Mouse (Mus musculus) forelimb bud, embryonic 11.5 days (tissue): ENCODE measurements around the gene Ptk7.
"Not testable (repeated sequence)": the region's sequence is repeated elsewhere in the genome, so short reads cannot be mapped to it uniquely, and the experiment has no call there.

Source experiments
- DNase-seq: peaks from one replicate; pipeline ENCODE4 v3.0.0-alpha.2; 2012; ENCODE audit warnings: low read depth, low spot score

Ptk7 gene

DNA sequence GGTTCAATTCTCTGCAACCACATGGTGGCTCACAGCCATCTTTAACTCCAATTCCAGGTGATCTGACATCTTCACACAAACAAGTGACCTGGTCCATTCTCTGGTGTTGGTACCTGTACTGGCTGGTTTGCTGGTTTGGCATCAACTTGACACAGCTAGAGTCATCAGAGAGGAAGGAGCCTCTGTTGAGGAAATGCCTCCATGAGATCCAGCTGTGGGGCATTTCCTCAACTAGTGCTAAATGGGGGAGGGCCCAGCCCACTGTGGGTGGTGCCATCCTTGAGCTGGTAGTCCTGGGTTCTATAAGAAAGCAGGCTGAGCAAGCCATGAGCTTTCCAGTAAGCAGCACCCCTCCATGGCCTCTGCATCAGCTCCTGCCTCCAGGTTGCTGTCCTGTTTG is 72.0 kb downstream of the Ptk7 start:
- DNase-seq, result not testable (repeated sequence)

DNA sequence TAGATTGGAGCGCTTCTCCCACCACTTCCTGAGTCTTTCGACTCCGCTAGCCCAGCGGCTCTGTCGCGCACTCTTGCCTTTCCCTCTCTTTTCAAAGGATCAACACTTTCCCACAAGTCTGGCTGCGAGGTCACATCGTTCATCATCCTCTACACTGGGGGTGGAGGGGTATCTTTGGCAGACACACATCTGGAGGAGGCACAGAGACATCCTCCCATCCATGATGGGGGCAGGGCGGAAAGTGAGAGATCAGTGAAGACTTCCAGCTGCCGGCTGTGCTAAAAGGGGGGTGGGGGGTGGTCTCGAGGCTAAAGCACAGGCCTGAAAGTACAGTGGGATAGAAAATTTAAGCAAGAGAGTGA is 72.7 kb downstream of the Ptk7 start:
- no peak for DNase-seq

DNA sequence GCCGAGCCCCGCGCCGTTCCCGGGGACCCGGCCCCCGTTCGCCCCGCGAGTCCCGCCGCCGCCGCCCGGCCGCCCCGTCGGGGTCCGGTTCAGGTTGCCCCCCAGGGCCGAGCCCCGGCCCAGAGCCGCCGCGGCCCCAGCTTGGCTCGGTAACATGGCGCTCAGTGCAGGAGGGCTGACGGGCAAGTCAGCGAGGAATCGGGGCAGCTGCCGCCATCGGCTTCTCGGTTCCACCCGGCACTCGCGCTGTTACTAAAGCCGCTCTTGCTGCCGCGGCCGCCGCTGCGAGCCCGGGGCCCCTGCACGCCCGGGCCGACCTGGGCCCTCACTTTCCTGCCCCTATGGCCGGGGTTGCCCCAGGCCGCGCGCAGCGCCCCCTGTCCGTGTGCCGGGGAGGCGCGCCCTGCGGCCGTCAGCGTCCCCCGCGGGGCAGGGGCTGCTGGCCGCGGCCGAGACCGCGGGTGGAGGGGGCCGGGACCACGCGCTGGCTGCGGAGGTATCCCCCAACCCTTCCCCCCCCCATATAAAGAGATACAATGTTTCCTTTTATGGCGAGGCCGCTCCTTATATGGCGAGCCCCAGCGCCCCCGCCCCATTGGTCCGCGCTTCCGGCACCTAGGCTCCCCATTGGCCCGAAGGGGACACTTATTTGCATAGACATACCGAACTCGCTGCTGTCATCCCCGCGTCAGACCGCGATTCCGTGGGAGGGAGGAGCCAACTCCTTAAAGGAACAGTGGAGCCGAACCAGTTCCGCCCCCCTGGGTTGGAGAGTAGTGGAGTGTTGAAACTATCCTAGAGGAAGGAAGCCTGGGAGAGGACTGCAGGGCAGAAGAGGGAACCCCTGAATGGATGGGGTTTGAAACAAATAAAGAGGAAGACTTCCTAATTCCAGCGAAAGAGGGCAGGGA is 73.4 kb downstream of the Ptk7 start, which contains the start of gene Srf:
Srf (minus strand) TSS at position 503 of the 911 bp plus-strand sequence.
- peak; percentile 97 for DNase-seq

DNA sequence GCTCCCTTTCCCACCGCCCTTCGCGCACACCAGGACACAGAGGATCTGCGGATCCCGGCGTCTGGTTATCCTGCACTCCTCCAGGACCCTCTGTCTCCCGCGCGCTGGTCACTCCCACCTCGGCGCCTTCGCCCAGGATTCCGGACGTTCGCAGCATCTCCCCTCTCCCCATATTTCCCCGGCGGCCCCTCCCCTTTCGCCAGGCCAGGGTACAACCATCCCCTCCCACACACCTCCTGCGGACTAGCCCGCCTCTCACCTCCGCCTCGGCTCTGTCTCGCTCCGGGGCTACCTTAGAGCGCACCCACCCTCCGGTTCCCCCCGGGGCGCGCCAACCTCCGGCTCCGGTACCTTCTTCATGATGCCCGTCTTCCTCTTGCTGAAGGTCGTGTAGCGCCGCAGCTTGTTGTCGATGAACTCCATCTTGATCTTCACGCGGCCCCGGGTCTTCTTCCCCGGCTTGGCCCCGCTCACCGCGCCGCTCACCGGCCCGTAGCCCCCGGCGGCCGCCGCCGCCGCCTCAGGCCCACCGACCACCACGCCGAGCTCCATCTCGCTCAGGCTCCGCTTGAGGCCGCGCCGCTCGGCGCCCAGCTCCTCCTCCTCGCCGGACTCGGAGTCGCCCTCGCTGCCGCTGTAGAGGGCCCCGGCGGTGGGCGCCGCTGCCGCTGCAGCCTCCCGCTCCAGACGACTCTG is 74.2 kb downstream of the Ptk7 start:
- DNase-seq, result no peak

DNA sequence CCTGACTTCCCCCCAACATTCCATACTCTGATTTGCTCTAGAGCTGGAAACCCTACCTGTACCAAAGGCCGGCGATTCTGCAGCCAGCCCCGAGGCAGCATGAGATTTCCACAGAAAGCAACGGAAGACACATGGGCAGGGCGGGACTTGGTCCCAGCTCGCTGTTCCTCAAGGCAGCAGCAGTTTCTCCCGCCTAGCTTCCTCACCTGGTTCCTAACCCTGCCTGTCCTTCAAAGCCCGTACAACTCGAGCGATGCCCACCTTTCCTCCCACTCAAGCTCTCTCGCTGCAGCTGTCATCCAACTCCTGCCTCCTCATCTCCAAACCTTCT is 74.7 kb downstream of the Ptk7 start:
- DNase-seq, result no peak

DNA sequence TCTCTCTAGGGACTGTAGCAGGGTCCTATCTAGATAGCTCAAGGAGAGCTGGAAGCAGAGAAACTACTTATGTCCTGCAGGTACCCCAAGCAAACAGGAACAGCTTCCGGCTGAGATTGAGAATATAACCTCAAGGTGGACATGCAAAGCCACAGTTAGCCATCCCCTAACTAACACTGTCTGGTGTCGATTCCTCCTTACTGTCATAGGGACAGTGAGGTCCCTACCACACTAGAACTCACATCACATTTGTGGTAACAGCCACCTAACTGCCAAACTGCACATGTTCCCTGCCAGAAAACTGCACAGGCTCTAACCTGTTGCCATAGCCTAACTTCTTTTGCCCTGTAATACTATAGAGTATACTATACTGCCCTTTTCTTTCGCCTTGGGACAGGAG is 75.4 kb downstream of the Ptk7 start:
- DNase-seq, result no peak

DNA sequence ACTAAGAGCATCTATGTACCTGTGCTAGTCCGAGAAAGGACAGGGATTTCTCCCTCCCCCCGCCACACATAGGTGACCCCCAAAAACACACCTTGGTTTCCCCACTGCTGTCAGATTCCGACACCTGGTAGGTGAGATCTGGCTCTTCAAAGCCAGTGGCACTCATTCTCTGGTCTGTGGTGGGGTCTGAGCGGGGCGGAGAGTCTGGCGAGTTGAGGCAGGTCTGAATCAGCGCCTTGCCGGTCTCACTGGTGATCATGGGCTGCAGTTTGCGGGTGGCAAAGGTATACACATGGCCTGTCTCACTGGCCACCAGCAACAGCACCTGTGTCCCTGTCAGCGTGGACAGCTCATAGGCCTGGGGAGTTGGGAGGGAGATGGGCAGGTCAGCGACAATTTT is 75.8 kb downstream of the Ptk7 start:
- no peak for DNase-seq

DNA sequence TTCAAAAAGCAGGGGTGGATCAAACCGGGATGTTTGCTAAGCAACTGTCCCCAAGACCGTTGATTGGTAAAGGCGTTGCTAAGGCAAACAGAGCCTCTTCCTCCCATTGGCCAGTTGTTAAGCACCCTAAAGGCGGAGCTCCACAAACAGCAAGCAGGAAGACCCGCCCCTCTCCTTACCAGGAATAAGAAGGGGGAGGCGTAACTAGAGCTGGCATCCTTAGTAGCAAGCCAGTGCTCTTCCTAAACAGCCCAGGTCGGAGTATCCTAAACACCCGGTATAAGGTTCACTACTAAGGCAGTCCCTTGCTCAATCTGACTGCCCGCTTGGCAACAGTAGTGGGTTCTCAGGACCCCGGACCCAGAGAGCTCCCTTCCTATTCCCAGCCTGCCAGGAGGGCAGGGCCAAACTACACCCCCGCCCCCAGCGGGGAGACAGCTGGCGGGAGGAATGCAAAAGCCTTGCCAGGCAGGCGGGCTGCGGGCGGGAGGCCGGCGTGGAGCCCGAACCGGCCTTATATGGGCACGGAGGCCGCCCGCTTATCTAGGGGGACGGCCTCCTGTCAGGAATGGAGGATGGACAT is 76.4 kb downstream of the Ptk7 start:
- DNase-seq, result peak; percentile 95

DNA sequence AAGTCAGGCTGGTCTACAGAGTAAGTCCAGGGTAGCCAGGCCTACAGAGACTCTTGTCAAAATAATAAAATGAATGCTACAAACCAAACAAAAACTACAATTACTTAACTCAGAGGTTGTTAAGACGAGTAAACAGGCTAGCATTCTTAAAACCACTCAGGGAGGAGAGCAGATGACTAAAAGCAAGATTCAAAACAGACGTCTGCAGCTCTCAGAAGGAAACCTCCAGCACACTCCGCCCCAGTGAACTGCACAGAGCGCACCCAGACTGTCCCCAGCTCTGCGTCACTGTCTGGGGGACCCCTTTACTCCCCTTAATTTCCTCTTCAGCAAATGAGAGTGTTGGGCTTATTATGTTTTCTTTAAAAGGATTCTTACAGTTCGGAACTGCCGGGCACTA is 77.2 kb downstream of the Ptk7 start:
- no peak for DNase-seq

DNA sequence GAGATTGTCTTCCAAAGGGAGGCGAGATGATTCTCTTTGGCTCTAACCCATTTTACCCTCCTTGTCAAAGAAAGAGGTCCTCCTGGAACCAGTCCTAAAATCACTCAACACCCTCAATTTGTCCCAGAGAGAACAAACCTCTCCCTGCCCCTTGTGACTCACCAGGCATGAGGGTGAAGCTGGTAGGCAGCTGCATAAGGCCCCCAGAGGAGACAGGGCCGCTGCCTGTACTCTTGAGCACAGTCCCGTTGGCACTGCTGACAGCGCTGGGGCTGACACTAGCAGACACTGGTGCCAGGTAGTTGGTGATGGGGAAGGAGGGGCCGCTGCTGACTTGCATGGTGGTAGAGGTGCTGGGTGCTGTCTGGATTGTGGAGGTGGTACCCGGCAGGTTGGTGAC is 77.9 kb downstream of the Ptk7 start:
- no peak for DNase-seq

DNA sequence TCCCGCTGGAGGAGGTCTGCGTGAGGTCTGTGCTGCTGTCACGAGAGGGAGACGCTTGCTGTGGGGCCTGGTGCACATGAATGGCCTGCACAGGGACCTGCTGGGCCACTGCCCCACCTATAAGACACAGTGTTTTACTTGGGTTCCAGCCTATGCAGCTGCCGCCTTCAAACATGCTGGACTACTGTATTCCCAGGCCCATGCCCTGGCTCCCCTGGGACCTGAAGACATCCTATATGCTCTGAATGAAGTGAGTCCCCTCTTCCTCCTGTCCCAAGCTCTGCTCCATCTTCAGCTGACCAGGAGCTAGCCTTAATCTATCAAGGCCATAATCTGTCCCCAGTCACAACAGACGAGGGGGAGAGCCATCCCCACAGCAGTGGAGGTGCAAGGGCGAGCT is 78.4 kb downstream of the Ptk7 start:
- DNase-seq, result no peak

DNA sequence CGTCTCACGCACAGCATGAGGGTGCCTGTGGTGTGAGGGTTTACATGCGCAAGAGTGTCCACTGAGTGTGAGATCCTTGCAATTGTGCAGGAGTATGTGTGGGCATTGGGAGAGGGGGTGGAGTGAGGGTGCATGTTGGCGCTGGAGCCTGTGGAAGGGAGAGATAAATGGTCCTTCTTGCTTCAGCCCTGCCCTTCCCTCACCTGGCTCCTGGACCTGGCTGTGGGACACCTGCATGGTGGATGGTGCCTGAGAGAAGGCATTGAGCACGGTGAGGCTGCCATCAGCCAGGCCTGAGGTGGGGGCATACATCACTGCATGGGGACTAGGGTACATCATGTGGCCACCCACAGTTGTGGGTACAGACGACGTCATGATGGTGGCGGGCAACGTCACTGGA is 79.7 kb downstream of the Ptk7 start:
- DNase-seq, result no peak

DNA sequence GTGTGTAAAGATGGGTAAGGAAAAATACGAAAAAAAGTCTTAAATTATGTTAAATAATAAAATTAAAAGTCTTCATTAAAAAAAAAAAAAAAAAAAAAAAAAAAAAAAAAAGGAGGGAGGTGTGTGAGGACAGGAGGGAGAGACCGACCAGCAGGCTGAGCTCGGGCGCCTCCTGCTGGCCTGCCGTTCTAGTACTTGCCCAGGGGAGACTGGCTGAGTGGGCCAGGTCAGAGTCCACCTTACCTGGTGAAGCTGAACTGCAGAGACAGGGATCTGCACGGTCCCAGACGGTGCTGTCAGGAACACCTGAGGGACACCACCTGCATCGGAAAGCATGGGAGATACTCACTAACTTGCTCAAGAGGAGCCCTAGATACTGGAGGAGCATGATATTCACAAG is 80.1 kb downstream of the Ptk7 start:
- peak; percentile 40 for DNase-seq

DNA sequence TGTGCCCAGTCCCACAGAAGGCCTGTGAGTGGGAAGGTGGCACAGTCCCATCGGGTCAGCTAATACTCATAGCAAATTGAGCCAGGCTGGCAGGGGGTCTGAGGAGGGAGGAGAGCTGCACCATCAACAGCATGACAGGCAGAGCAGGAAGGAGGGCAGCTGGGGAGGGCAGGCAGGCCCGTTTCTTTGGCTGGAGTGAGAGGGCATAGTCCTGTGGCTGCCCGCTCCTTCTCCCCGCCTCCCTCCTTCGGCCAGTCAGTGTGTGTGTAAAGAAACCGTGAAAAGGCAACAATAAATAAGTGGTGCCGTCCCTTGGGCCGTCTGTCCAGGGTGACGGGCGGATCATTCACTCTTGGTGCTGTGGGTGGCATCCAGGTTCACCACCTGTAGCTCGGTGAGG is 80.6 kb downstream of the Ptk7 start:
- DNase-seq, result no peak

DNA sequence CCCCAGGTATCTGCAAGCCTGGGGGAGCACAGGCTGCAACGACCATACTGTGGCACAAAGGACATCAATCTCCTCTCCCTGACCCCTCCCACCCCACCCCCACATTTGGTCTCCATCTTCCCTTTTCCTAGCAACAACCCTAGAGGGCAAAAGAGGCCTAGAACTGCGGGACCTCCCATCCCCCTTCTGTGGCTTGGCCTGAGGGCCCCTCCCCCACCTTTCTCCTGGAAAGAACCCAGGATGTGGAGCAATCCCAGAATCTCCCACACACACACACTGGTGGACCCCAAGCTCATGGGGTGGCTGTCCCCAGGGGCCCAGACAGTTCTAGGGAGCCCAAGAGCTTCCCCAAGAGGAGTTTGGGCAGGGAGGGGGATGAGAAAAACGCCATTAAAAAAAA is 81.4 kb downstream of the Ptk7 start:
- no peak for DNase-seq

DNA sequence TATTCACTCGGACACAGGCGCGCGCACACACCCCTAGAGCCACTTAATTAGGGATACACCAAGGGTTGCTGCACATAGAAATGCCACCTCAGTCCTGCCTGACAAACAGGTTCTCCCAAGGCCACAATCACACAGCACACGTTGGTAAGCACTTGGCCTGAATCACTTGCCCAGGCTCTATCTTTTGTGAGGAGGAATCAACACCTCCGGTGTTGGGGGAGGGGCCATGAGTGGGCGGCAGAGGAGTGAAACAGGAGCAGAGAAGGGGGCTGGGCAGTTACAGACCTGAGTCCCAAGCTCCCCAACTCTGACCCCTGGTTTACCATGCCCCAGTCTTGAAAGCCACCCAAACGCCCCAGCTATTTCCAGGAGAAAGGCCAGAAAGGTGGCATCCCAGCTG is 82.3 kb downstream of the Ptk7 start:
- DNase-seq, result no peak

DNA sequence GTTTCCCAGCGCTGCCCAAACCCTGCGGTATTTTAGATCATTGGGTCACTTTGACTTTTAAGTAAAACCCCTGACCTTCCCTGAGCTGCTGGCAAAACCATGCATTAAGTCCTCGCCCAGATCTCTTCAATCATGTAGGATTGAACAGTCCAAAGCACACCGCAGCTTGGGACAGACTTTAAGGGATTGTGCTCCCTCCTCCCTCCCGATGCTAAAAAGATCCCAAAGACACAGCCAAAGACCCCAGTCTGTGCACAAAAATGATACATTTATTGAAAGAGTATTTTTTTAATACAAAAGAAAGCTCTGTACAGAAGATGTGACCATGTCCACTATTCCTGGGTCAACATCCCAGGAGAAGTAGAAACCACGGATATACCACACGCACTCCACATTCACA is 82.7 kb downstream of the Ptk7 start:
- DNase-seq, result no peak

DNA sequence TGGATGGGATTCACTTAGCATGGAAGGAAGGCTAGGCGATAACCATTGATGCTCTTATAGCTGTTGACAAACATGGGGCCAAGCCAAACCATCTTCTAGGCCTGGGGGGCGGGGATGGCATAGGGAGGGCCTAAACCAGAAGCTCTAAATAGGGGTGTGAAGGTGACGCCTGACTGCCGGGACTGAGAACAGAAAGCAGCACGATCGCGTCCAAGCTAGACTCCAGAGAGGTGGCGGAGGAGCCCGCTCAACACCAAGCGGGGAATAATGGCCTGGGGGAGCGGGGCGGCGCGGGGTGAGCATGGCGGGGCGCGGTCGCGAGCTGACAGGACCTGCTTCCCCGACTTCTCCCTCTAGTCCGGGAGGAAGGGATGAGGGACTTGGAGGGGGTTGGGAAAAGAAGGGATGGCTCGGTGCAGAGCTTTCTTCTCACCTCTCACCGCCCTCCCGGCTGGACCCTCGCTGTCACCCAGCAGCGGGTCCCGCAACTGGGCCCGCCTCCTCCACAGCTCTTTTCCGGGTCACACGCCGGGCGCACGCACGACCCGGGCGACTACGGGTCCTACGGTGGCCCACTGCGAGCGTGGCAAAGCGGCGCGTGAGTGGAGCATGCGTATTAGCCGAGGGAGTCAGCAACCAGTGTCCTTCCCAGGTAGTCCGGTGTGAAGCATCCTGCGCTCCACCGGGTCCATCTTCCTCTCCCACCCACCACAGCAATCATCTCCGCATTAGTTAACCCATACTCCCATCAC is 83.3 kb downstream of the Ptk7 start, which contains the start of gene Cul9:
Cul9 (minus strand) TSS at position 576 of the 752 bp plus-strand sequence.
- DNase-seq, result peak; percentile 46

DNA sequence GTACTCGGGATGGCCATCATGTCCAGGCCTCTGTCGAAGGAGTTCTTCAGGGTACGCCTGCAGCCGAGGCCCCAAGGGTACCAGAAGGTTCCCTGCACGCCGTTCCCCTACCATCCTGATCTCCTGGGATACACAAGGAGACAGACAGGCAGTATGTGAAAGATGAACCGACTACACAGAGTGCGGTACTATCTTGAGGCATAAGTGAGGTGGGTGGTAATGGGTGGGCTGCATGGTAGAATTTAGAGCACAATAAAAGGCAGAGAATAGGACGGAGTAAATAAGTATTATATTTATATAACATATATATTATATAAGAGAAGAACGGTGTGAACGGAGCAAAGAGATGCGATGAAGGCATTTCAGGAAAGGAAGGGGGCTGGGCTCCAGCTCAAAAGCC is 85.6 kb downstream of the Ptk7 start:
- no peak for DNase-seq

DNA sequence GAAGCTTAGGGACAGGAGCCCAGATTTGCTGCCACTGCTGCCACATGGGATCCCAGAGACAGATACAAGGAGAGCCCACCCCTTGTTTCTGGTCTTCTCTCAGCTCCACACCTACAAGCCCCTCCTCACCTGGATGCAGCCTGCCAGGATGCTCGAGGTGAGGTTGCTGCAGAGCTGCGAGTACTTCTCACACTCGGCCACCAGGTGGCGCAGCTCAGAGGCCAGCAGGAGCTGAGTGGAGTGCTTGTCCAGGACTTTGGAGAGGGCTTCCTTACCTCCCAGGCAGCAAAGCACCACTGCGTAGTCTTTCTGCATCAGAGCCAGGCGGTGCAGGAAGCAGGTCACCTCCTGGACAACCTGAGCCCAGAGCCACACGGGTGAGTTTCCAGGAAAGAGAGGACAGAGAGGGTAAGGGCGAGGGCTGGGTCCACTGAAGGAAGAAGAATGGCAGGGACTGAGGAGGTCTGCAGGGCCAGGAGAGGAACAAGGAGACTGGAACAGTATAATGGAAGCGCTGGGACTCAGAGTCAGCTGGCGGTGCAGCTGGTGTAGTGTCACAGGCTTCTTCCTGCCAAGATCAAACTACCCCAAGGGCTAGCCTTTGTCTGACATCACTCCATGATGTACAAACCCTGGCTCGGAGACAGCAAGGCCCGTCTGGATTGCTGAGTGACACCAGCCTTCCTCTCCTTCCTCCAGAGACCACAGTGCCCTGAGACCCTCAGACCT is 103.6 kb downstream of the Ptk7 start:
- DNase-seq, result peak; percentile 82

DNA sequence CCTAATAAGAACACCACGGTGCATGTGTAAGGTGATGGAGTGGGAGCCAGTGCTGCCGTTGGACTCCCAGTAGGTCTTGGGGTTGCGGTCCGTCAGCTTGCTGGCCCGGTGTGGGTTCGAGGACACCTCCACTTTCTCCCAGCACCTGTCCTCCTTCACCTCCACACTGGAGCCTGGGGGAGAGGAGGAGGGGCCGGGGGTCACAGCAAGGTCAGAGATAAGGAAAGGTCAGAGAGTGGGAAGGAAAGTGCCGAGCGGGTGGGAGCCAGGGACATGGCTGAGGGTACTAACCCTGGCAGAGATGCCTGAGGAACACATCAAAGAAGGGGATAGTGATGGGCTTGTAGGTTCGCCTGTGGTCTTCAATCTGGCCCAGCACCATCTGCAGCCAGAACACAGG is 104.2 kb downstream of the Ptk7 start:
- no peak for DNase-seq
